Mouse (Mus musculus) liver, embryonic 14.5 days (tissue): ENCODE data around the gene Dlx5. TPM values are rescaled to one million over a fixed set of nuclear protein-coding genes. Genes with fewer than 3 reads are reported as not detected.
A peak's percentile ranks its signal among the peaks of the same experiment; 100 is the strongest.

Experiments
- ATAC-seq: fragments of 200-750 bp; cut with Nextera tagmentation; 2 replicates; pipeline ENCODE4 v1.8.0; 2017; ENCODE audit warnings: moderate number of reproducible peaks, mild to moderate bottlenecking, moderate library complexity; ENCODE audit not compliant: insufficient read depth
- DNase-seq, 3 experiments: peaks; one replicate each; pipeline ENCODE4 v3.0.0-alpha.2; 2012 to 2013; ENCODE audit warnings: low read depth in 3 of 3, low spot score in 3 of 3
- H3K27ac ChIP-seq: fragments of 300-500 bp; sonication (generic); 2 replicates; pipeline ENCODE4 v1.5.1; 2014; ENCODE audit warnings: moderate library complexity, mild to moderate bottlenecking, control low read depth, inconsistent platforms
- H3K27me3 ChIP-seq: fragments of 300-500 bp; sonication (generic); 2 replicates; pipeline ENCODE4 v1.6.1; 2014; ENCODE audit warnings: mild to moderate bottlenecking, low read length, moderate library complexity; ENCODE audit not compliant: control insufficient read depth, insufficient read depth
- H3K36me3 ChIP-seq: fragments of 300-500 bp; sonication (generic); replicated peaks from 2 replicates; pipeline ENCODE4 v1.6.1; 2014; ENCODE audit warnings: low read depth; ENCODE audit not compliant: control insufficient read depth, insufficient read depth
- H3K4me1 ChIP-seq, 2 experiments: fragments of 200-500 bp in 1 of 2; fragments of 300-500 bp in 1 of 2; sonication (generic) in 1 of 2; replicated peaks; 2 replicates each; pipeline ENCODE4 v1.6.1; 2012 to 2014; ENCODE audit warnings: antibody characterized with exemption in 1 of 2, inconsistent platforms in 1 of 2, low read length in 1 of 2; ENCODE audit not compliant: control insufficient read depth in 2 of 2, insufficient read depth in 2 of 2
- H3K4me2 ChIP-seq: fragments of 300-500 bp; sonication (generic); 2 replicates; pipeline ENCODE4 v1.6.1; 2014; ENCODE audit warnings: low read depth, mild to moderate bottlenecking, control low read depth, moderate library complexity
- H3K4me3 ChIP-seq, 2 experiments: fragments of 200-500 bp in 1 of 2; fragments of 300-500 bp in 1 of 2; sonication (generic) in 1 of 2; 2 replicates each; pipeline ENCODE4 v1.5.1; 2012 to 2014; ENCODE audit warnings: low read depth in 2 of 2, low read length in 2 of 2, mild to moderate bottlenecking in 2 of 2, control low read depth in 1 of 2, inconsistent platforms in 1 of 2, moderate library complexity in 1 of 2; ENCODE audit not compliant: insufficient read depth in 1 of 2
- H3K9ac ChIP-seq: fragments of 300-500 bp; sonication (generic); replicated peaks from 2 replicates; pipeline ENCODE4 v1.6.1; 2014; ENCODE audit warnings: mild to moderate bottlenecking, control low read depth, moderate library complexity
- H3K9me3 ChIP-seq: fragments of 300-500 bp; sonication (generic); 2 replicates; pipeline ENCODE4 v1.6.1; 2016; ENCODE audit warnings: low read length, mixed read lengths; ENCODE audit not compliant: control insufficient read depth
- CTCF ChIP-seq: IDR thresholded peaks from 2 replicates; pipeline ENCODE4 v1.5.1; 2016; ENCODE audit warnings: antibody characterized with exemption, low read depth, control low read depth
- EP300 ChIP-seq: IDR thresholded peaks from 2 replicates; pipeline ENCODE4 v1.6.1; 2016; ENCODE audit warnings: antibody characterized with exemption, low read depth
- WGBS: fragments of 180-500 bp; shearing (Covaris S2); extraction: QIAGEN DNeasy Blood & Tissue Kit; methylation state at CpG from one replicate; pipeline ENCODE4 v1.1.7; 2014; ENCODE audit not compliant: insufficient replicate concordance; 5-methylcytosine and 5-hydroxymethylcytosine counted together
- polyA plus RNA-seq, 2 experiments: library from polyadenylated mRNA; depleted of rRNA in 1 of 2; stranded (reverse) in 1 of 2; unstranded in 1 of 2; fragments of >200 nt; fragmentation: Nextera tagmentation in 1 of 2; extraction: Ambion mirVana in 1 of 2; gene quantifications; 2 replicates each; pipeline versions ENCODE4 v1.2.1 to v1.2.3; 2012 to 2014

Dlx5 gene
- polyA plus RNA-seq, 2 experiments: not detected

GRCm38 (mm10) chr6:6886225-6886624, 4.3 kb upstream of the Dlx5 start:
- Histone ChIP-seq H3K36me3 (no peaks in the 10 kb centered on the region), H3K27me3 (peaks cover 22% of the 10 kb centered on the region), H3K9me3 (no peaks in the 10 kb centered on the region), H3K4me3 (no peak overlapping the region), H3K4me2 (no peak overlapping the region), H3K4me1 (no peaks in the 10 kb centered on the region), H3K27ac (no peak overlapping the region), H3K9ac (no peak overlapping the region)
- WGBS: 54% methylated on average over 3 of the region's 3 CpGs
- no peak for DNase-seq
- no peak for ATAC-seq
- TF ChIP-seq CTCF (no peak), EP300 (no peak)

- WGBS: 7% methylated on average over 12 of the region's 12 CpGs
- peaks cover 36% of the 10 kb centered on the region for H3K27me3 ChIP-seq
These were observed 3.0 kb upstream of the Dlx5 start for GRCm38 (mm10) chr6:6884897-6885296.

GRCm38 (mm10) chr6:6882266-6882797, 447 bp upstream of the Dlx5 start:
- DNase-seq (no peak), ATAC-seq (no peak)
- TF ChIP-seq EP300 (no peak), CTCF (no peak)
- peaks cover 61% of the 10 kb centered on the region for H3K27me3 ChIP-seq
- H3K36me3 ChIP-seq: no peaks in the 10 kb centered on the region
- H3K4me3 ChIP-seq: no peak overlapping the region
- no peak overlapping the region for H3K27ac ChIP-seq
- no peak overlapping the region for H3K9ac ChIP-seq
- no peaks in the 10 kb centered on the region for H3K4me1 ChIP-seq
- no peak overlapping the region for H3K4me2 ChIP-seq
- no peaks in the 10 kb centered on the region for H3K9me3 ChIP-seq
- WGBS: 6% methylated on average over 11 of the region's 11 CpGs

More at GRCm38 (mm10) chr6:6884897-6885296, 3.0 kb upstream of the Dlx5 start:
- Histone ChIP-seq H3K4me3 (no peak overlapping the region), H3K36me3 (no peaks in the 10 kb centered on the region), H3K9ac (no peak overlapping the region), H3K9me3 (no peaks in the 10 kb centered on the region), H3K4me1 (no peaks in the 10 kb centered on the region), H3K4me2 (no peak overlapping the region), H3K27ac (no peak overlapping the region)
- DNase-seq (no peak), ATAC-seq (no peak)
- TF ChIP-seq EP300: no peak
- TF ChIP-seq CTCF: peak; percentile 61

GRCm38 (mm10) chr6:6881115-6881637, 709 bp downstream of the Dlx5 start:
- Histone ChIP-seq H3K36me3 (no peaks in the 10 kb centered on the region), H3K4me3 (no peak overlapping the region), H3K27me3 (peaks cover 73% of the 10 kb centered on the region), H3K27ac (no peak overlapping the region), H3K4me1 (no peaks in the 10 kb centered on the region), H3K9ac (no peak overlapping the region), H3K4me2 (no peak overlapping the region), H3K9me3 (no peaks in the 10 kb centered on the region)
- 3% methylated on average over 30 of the region's 30 CpGs for WGBS
- DNase-seq: no peak
- TF ChIP-seq CTCF: no peak
- TF ChIP-seq EP300: no peak
- no peak for ATAC-seq

- Histone ChIP-seq H3K4me1 (no peaks in the 10 kb centered on the region), H3K4me3 (no peak overlapping the region), H3K27me3 (peaks cover 79% of the 10 kb centered on the region), H3K27ac (no peak overlapping the region), H3K36me3 (no peaks in the 10 kb centered on the region), H3K4me2 (no peak overlapping the region), H3K9me3 (no peaks in the 10 kb centered on the region), H3K9ac (no peak overlapping the region)
- TF ChIP-seq CTCF (no peak), EP300 (no peak)
- no peak for ATAC-seq
- WGBS: 2% methylated on average over 24 of the region's 24 CpGs
- no peak for DNase-seq
These were observed 1.3 kb downstream of the Dlx5 start for GRCm38 (mm10) chr6:6880361-6881114.
